Mouse (Mus musculus): Measurements from ENCODE around the gene Cd200. TPM values are rescaled to one million over a fixed set of nuclear protein-coding genes. Genes with fewer than 3 reads are reported as not detected.
"Not testable (repeated sequence)": the region's sequence is repeated elsewhere in the genome, so short reads cannot be mapped to it uniquely, and the experiment has no call there.

Cd200 gene
- total RNA-seq, 2 experiments from 2014 or later, result 158 to 160 TPM

DNA sequence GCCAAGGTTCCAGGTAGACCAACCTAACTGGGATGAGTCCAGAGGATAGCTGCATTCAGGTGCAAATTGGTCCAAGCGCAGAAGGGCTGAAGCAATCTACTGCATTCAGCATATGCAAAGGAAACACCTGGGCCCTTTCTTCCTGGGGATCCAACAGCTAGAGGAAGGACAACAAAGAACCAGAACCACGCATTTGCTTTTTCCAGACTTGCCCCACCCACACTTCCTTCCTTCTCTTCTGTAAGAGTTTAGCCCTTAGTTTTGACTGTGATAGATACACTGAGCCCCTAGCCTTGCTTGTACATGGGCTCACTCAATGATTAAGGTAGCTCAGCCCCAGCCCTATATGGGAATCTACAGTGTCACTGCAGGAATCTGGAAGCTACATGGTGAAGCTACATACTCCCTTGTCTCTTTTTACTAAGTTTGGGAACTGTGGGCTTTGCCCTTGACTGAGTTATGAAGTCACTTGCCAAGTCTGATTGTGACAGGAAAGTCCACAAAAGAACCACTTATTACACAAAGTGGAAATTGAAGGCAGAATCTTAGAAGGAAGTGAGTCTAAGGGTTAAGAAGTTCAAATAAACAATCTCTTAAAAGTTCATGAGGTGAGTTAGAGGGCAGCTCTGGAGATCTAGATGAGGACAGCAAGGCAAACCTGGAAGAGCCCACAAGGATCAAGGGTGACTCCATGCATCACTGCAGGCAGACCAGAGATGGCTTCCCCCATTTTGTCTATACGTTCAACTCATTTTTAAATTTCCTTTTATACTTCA is 59.1 kb downstream of the Cd200 start:
- intact Hi-C loops (cut with DNase I), result no loop called here
- no peak for DNase-seq (ENCODE audit: low spot score in 2 of 2)

DNA sequence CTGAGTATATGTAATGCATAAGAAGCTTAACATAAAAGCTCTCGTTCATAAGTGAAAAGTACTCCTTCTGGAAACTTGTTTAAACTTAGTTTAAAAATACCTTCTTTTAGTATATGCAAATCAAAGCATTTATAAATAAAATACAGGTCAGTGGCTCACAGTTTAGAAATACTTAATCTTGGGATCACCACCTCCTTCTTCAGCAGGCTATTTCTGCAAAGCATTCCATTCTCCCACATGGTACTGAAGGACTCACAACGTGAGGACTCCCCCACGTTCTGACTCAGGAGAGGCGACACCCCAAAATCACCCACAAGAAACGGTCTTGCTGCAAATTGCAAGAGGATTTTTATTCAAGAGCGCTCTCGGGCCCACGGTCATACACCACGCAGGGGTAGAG is 60.6 kb downstream of the Cd200 start:
- DNase-seq (ENCODE audit: low spot score in 2 of 2), result not testable (repeated sequence)

DNA sequence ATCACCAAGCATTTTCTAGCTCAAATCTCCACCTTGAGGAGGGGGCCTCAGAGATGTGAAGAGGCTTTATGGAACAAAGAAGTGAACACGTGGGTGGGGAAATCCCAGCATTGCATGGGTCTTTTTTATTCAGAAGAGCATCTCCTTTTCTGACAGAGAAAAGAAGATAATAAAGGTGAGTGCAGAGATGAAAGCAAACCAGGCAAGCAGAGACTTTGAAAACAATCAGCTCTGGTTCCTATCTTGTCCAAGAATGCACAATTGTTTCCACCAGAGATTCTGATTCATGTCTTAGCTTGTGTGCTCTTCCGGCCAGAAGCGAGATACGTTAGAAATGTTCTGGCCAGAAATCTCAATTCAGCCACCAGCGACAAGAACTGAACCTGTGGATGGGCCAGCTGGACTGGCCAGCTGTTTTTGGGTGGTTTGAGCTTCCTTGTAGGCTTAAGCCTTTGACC is 61.9 kb downstream of the Cd200 start:
- intact Hi-C loops (cut with DNase I), result no loop called here

More for the DNA sequence above, 60.6 kb downstream of the Cd200 start:
- intact Hi-C loops (cut with DNase I), result not testable (repeated sequence)

DNA sequence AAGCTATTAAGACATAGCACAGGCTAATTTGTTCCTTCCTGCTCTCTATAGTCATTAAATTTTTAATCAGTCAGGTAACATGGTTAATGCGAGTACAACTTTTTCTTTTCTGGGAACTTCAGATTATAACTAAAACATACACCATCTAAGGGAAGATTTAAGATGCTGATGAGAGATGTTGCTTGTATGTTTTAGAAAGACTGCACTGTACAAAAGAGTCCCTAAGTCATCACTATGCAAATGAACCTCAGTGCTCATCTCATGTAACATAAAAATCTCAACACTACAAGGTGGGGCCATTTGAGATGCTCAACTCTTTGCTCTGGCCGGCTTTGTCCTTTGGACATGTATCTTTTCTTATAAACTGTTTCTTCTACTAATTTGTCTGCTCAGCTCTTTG is 62.5 kb downstream of the Cd200 start:
- DNase-seq (ENCODE audit: low spot score in 2 of 2), result no peak
- intact Hi-C loops (cut with DNase I), result no loop called here

More for the DNA sequence above, 61.9 kb downstream of the Cd200 start:
- no peak for DNase-seq (ENCODE audit: low spot score in 2 of 2)

DNA sequence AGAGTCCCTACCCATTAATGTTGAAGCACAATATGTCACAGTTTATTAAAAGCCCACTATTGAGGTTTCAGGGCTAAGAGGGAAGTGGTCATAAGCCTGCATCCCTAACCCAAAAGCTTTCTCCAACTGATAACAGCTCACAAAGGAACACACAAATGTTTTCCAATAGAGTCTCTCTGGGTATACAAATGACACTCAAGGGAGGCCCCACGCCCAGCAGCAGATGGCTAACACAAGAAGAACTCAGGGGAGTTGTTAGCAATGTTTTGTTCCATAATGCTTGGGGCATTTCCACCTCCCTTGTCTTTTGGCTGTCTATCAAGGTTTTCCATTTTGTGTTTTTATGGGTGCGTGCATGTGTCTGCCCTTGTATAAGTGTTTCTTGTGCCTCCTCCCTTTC is 64.0 kb downstream of the Cd200 start:
- intact Hi-C loops (cut with DNase I), result no loop called here
- no peak for DNase-seq (ENCODE audit: low spot score in 2 of 2)

DNA sequence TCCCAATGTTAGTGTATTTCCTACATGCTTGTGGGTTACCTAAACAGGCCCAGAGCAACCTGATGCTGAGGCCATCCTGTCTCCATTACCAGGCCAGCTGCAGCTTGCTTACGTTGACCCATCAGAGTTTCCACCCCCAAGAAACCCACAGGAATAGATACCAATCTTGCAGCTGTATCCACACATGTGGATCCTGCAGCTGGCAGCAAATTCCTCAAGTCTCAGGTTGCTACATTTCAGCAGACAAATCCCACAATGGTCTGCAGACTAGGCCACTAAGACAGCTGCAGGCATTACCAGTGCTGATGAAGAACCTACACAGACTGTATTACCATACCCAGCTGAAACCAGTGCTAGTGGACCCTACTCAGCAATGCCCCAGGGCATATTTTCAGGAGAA is 72.4 kb downstream of the Cd200 start:
- no peak for DNase-seq (ENCODE audit: low spot score in 2 of 2)
- intact Hi-C loops (cut with DNase I), result no loop called here

DNA sequence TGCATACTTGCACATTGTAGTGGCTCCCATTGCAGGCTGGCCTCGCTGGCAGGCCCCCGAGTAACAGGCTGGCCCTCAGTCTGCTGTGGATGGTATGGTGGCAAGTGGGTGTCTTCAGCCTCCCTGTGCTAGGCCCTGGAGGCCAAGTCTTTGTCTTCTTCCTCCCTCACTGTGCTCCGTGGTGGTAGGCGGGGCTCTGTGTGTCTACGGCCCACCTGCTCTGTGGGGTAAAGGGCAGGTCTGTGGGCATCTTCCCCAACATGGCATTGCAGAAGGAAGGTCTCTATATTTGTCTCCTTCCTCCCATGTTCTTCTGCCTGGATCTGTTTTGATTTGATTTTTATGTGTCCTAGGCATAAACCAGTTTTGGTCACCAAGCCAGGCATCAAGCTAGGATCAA is 74.0 kb downstream of the Cd200 start:
- intact Hi-C loops (cut with DNase I), result no loop called here

DNA sequence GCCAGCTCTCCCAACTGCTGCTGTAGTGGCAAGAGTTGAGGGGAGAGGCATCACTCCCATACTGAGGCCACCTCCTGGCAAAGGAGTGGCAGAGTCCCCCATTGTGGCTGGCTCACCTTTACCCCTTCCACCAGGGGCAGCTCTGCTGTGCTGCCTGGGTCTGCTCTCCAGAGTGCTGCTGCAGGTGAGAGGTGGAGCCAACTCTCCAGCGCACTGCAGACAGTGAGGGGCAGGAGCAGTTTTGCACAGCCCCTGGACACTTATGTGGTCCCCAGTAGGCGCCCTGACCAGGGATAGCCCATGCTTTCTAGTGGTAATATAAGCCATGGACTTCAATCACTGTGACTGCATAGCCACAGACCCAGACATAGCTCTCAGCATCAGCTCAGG is 74.5 kb downstream of the Cd200 start:
- no peak for DNase-seq (ENCODE audit: low spot score in 2 of 2)
- intact Hi-C loops (cut with DNase I), result no loop called here

More for the DNA sequence above, 74.0 kb downstream of the Cd200 start:
- DNase-seq (ENCODE audit: low spot score in 2 of 2), result no peak

DNA sequence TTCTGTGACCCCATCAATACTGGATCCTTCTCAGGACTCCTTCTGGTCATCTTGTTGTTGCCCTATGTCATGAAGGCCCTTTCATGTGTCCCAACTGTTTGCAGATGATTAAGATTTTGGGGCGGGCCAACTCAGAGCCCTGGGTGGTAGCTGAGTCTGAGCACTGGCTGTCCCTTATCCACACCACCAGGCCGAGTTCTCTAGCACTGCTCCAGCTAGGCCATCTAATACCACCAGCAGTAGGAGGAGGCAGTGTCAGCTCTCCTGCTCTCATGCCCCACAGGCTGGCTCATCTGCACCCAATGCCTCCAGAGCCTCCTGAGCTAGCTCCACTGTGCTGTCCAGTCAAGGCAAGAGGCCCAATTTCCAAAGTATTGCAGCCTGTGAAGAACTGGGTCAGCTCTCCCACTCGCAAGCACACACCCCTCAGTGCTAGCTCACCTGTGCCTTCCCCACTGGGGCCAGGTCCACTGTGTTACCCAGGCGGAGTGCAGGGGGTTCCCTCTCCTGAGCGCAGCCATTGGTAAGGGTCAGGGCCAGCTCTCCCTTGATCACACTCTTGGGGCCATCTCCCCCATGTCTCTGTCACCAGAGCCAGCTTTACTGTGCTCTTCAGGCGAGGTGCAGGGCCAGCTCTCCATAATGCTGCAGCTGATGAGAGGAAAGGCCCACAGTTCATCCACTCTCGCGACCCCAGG is 75.0 kb downstream of the Cd200 start:
- intact Hi-C loops (cut with DNase I), result no loop called here
- DNase-seq (ENCODE audit: low spot score in 2 of 2), result no peak

DNA sequence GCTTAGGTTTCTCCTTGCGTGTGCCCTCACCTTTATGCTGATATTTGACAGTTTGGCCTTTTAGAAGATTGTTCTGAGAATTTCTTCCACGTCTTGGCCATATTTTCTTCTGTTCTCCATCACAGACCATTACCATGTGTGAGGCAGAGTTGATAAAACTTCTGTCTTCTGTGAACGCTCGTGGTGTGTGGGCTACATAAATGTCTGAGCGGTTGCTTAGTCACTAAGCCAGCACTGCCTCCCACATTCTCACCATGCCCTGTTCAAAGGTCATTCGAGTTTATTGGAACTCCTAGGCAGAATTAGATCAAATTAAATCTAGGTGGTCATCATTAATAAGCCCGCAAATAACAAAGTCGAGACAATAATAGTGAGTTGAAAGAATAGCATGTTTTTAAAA is 76.3 kb downstream of the Cd200 start:
- intact Hi-C loops (cut with DNase I), result no loop called here
- DNase-seq (ENCODE audit: low spot score in 2 of 2), result no peak

Other genes with a start within 250 kb of the Cd200 start
- gene Btla, start 184.7 kb downstream of the Cd200 start, total RNA-seq (2021), result under 1 TPM; 0.25 to 0.33 TPM
- under 1 TPM; 0.13 to 0.33 TPM for gene Gm609, start 83.9 kb upstream of the Cd200 start, total RNA-seq (2021)
- under 1 TPM in 1 of 2 experiments, not detected in 1; 0.44 TPM for gene Gm17783, start 123.0 kb upstream of the Cd200 start, total RNA-seq (2021)
- gene Slc9c1, start 126.3 kb upstream of the Cd200 start, total RNA-seq (2021), result not detected
- not detected for gene Gcsam, start 201.3 kb upstream of the Cd200 start, total RNA-seq (2021)
- under 1 TPM; 0.15 to 0.21 TPM for gene BC016579, start 245.0 kb upstream of the Cd200 start, total RNA-seq (2021)